Mouse (Mus musculus) T-helper 17 cell (primary cell): ENCODE data around the gene Nhej1.

ENCODE experiments used
- in situ Hi-C, 2 experiments: fragments of 300-600 bp; cut with MboI, MseI; formaldehyde crosslinking; loops; 1 replicate in 1 of 2; 2 replicates in 1 of 2; pipeline ENCODE4 v1.15.1; 2025; ENCODE audit warnings: high pct_unique_total_duplicates in 2 of 2

Gene Nhej1

DNA sequence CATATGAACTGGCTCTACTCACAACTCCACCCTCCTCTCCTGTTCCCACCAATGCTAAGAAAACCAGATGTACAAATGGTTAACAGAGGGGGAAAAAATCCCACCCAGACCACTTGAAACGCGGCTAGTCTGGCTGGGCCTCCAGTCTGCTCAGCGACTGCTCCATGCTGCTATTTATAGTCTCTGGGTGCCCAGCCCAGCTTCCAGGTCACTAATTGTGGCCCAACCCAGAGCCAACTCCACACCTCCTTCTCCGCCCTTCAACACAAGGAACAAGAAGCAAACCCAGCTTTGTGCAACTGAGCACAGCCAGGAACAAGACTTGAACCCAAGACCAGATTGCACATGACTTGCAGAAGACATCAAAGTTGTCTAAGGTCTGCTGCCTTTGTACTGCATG lies 119.0 kb downstream of the Nhej1 start:
- in situ Hi-C loops = loop anchor here in 1 of 2 experiments (10.0 kb wide), 1 partner anchor 1341 kb away; no protein-coding TSS in a partner anchor

DNA sequence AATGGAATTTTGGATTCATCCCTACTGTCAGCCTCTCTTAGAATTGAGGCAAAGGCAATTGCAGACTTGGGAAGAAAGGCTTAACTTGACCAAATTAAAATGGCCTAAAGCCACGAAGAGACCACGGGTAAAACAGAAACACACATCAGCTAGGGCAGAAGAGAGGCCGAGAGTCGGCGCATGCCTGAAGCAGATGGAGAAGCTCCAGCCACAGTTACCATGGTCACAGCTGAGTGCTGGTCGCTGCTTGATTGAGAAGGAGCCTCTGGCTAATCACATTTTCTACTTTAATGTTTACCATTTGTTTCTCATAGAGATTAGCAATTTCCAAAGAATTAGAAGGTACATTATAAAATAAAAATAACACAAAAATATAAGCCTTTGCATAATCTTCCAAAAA lies 123.8 kb downstream of the Nhej1 start:
- in situ Hi-C loops = loop anchor here in 1 of 2 experiments (10.0 kb wide), 1 partner anchor 1336 kb away; no protein-coding TSS in a partner anchor

DNA sequence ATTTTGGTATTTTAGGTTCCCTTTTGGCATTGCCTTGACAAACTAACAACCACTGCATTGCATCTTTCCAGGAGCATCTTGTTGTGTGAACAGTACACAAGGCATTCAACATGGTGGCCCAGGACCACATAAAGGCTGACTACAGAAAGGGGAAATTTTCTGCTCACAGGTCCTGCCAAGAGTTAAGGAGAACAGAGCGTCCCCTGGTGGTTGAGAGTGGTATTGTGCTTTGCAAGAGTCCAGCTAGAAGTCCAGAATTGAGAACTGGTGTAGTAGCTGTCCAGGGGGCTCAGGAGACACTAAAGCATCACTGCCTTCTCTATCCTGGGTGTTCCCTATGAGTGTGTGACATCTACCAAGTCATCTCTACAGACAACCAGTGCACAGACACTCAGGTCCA lies 124.5 kb downstream of the Nhej1 start:
- in situ Hi-C loops = loop anchor here in 1 of 2 experiments (10.0 kb wide), 1 partner anchor 1336 kb away; no protein-coding TSS in a partner anchor

DNA sequence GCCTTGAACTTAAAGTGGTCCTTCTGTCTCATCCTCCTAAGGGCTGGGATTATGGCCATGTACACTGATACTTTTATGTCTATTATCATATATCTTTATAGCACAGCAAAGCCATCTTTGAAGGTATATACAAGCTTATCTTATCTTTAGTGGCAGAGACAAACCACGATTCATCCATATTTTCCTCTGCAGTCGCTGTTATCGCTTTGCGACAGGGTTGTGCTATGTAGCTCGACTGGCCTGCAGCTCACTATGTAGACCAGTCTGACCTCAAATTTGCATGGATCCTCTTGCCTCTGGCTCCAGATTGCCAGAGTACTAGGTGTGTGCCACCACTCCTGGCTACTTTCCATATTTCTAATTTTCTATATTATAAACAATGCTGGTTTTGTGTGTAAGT lies 125.8 kb downstream of the Nhej1 start:
- in situ Hi-C loops = no loop called here

DNA sequence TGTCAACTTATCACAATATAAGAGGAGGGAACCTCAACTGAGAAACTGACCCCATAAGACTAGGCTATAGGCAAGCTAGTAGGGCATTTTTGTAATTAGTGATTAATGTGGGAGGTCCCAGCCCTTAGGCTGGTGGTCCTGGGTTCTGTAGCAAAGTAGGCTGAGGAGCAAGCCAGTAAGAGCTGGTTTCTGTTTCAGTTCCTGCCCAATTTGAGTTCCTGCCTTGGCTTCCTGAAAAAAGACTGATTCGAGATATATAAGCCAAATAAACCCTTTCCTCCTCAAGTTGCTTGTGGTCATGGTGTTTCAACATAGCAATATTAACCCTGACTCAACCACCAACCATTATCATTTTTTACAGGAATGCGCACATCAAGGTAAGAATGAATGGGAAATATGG lies 127.8 kb downstream of the Nhej1 start:
- in situ Hi-C loops = no loop called here

DNA sequence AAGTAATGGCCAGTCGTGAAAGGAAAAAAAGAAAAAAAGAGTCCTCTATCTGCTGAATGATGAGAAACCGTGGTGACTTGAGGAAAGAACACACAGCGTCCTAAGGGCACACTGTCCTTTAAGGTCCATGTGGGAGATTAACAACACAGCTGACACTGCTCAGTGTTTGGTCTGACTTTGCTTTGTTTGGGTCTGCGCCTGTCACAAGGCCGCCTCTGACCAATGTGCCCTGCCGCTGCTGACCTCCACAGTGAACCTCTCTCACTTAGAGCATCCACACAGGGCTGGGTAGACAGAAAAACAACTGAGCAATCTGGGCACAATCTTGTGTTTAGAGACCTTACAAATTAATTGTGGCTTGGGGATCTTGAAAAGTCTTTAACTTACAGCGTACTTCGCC lies 148.0 kb downstream of the Nhej1 start:
- in situ Hi-C loops = no loop called here

DNA sequence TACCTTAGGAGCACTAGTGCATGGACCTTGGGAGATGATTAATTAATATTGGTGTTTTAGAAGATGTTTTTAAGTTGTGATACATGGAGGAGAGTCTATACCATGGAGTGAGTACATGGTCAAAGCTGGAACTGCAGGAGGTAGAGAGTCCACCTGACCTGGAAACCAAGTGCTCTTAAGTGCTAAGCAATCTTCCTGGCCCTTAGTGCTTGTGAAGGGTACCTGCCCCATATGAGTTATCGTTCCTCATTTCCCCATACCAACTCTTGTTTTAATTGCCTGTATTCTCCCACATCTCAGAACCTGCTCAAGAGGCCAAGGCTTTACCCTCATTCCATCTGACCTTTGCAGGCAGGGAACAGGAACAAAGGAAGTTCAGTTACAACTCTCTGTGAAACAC lies 149.1 kb downstream of the Nhej1 start:
- in situ Hi-C loops = no loop called here

DNA sequence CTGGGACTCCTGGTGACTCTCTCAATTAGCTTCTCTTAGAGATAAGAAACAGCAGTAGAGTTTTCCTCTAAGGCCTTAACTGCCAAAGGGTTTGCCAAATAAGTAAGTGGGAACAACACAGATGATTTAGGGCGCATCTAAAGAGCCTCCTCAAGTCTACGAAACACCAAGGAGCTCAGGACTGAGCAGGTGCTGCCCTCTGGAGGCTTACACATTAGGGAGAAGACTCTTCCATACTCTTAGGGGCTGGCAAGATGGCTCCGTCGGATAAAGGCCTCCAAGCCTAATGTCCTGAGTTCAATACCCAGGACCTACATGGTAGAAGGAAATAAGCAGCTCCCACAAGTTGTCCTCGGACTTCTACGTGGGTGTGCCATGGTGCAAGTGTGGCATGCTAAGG lies 151.4 kb downstream of the Nhej1 start:
- in situ Hi-C loops = no loop called here

DNA sequence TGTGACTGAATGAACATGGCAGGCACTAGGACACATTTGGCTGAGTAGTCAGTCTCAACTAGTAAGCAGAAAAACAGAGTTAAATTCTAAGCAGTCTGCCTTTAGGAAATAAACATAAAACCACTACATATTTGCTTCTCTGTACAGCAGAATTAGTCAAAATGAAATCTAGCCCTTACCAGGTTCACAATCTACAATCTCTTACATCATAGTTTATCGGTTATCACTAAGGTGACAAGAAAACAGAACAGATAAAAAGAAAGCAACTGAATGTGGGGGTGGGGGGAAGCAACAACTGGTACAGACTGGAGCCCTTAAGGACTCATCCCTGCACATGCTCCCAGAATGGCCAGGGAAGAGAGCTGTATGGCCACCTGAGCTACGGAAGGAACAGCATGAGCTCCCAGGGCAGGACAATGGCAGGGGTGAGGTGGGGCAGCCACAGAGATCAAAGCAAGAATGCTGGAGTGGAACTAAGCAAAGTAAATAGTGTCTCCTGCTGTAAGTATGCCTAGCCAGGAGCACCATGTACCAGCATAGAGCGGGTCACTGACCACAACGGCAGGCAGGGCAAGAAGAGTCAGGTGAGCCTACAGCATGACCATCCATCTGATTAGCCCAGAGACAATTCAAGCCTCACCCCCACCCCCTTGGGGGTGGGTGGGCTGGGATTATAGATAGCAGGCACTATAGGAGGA lies 153.5 kb downstream of the Nhej1 start:
- in situ Hi-C loops = no loop called here

DNA sequence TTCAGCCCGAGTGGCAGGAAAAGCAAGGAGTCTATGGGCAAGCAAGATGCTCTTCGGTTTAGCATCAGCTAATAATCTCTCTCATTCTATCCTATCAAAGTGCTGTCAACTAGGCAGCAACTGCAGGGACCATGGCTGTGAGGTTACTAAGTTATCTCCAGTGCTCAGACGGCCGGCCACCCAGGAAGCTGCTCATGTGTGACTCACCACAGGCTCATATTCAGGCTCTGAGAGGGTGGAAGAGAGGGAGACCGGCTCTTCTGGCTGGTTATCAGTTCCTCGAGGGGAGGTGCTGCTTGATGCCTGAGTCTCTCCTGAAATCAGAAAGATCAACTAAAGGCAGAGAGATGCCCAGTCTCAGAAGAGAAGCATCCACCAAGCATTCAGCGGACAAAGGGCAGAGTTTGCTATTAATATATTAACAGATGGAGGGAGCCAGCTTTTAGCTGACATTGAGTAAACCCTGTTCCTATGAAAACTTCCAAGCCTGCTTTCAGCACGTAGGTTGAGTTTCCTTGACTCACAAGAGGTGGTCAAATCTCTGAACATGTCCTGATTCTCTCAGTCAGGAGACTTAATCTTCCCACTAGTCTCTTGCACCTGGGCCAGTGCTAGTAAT lies 156.9 kb downstream of the Nhej1 start:
- in situ Hi-C loops = no loop called here

DNA sequence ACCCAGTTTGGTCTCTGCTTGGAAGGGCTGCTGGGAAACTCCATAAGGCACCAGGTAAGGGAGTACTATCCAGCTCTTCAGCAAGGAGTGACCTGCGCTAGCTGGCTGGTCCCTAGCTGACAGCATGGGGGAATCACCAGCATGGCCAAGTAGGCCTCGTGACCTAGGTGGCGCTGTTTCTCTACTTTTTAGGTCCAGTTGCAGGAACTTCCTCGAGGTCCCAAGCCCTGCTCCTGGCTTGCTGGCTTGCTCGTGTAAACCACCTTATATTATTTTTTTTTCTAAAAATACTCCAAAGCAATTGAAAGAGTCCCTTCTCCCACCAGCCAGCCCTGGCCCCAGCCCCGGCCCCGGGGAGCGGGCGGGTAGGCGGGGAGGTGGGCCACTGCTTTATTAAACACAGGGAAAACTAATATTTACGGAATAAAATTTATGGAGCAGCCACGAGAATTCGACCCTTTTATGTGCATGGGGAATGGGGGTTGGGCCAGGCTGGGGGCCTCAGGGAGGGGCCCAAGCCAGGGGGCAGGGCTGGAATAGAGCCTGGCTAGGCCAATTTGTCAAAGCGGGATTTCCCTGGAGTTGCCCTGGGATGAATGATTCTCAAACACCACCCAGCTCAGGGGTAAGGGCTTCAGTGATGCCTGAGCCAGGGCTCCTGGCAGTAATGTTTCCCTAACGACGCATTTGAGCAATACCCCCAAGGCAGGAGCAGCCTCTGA lies 160.3 kb downstream of the Nhej1 start:
- in situ Hi-C loops = no loop called here

DNA sequence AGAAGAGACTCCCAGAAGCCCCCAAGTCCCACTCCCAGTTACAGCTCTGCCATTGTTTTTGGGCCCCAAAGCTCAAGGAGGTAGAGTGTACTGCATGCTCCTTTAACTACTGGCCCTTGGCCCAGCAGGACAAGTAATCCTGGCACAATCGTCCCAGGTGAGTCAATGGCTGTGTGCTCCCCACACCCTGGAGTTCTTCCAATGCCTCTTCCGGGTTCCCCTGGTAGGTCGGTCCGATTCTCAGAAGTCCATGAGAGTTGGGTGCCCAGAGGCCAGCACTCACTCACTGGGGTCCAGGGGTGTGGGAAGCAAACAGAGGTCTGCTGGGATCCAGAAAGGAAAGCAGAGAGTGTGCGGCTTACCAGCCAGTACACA lies 162.2 kb downstream of the Nhej1 start:
- in situ Hi-C loops = no loop called here

DNA sequence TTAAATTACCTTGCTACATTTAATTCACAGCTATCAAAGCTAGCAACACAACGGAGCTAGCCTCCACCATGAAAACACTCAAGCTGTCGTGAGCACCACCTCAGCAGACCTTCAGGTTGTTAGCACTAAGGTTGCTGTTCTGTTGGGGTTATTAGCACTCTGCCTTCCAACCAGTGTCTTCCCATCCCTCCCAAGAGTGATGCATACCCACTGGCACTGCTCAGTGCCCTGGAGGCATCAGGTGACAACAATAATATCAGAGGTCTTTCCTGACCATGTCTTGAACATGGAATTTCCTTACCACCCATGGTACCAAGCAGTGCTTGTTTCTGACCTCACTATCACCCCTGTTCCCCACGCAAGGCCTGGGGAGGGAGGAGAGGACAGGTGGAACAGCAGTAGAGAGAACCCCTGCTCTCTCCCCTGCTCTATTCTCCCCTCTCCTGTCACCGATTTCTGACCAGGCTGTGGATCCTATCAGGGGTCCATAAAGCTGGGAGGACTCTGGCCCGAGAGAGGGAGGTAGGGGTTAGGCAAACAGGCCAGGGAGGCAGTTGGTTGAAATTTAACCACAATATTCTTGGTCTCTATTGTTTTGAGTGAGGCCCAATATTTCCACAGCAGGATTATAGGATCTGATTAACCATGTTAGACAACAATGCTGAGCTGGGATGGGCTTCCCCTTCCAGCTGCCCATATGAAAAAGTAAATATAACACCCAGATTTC lies 162.7 kb downstream of the Nhej1 start:
- in situ Hi-C loops = no loop called here

DNA sequence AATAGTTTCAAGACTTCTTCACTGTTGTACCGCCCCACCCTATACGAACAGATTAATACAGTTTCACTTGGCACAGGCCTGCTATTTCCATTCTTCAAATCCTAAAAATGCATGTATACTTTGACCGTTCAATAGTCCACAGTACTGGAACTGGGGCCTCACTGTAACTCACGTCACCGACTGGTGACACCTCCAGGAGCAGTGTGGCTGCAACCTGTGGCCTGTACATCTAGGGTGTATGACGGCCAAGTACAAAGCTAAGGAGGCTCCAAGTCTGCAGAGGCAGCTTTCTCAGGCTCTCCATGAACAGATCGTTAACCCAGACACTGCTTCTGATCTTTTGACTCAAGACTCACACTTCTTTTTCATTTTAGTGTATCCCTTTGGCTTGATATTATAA lies 163.3 kb downstream of the Nhej1 start:
- in situ Hi-C loops = no loop called here

DNA sequence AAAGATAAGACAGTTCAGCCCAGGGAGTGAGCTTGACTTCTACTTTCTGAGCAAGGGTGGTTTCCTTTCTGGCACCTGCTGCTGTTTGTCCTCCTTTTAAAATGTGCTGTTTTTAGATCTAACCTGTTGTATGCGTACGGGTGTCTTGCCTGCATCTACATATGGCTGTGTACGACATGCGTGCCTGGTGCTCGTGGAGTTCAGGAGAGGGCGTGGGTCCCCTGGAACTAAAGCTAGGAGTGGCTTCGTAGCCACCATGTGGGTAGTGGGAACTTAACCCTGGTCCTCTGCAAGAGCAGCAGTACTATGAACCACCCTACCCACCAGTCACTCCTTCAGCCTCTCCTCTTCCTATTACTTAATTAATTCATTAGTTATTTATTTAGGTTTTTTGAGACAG lies 164.9 kb downstream of the Nhej1 start:
- in situ Hi-C loops = no loop called here

DNA sequence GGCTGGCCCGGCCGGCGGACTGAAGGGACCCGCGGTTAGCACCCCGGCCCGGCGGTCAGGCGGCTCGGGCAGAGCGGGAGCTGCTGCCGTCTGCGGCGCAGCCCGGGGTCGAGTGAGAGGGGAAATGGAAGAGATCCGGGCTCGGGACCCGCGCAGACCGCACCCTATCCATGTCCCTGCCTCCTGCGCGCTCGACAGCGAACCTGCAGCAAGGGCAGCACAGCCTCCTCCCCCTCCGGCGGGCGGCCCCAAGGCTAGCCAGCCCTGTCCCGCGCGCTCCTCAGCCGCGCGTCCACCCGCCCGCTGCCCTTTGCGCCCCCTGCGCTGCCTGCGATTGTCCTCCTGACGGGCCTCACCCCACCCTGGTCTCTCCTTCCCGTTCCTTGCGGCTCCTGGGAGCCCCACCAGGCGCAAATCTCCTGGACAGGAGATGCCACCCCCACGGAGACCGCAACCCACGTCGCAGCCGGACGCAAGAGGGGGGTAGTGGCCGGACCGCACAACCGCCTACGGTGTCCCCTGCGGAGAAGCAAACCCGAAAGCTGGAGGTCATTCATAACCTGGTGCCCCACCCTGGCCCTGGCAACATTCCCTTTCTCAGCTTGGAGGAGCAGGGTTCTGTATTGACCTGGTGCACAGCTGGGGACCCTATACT lies 173.3 kb downstream of the Nhej1 start, which contains the start of gene Ihh:
Gene Ihh, minus strand, starts transcription at position 117 of the 655 bp plus-strand sequence.
- in situ Hi-C loops = loop anchor here in 1 of 2 experiments (5.0 kb wide), 1 partner anchor 91 kb away; no protein-coding TSS in a partner anchor

DNA sequence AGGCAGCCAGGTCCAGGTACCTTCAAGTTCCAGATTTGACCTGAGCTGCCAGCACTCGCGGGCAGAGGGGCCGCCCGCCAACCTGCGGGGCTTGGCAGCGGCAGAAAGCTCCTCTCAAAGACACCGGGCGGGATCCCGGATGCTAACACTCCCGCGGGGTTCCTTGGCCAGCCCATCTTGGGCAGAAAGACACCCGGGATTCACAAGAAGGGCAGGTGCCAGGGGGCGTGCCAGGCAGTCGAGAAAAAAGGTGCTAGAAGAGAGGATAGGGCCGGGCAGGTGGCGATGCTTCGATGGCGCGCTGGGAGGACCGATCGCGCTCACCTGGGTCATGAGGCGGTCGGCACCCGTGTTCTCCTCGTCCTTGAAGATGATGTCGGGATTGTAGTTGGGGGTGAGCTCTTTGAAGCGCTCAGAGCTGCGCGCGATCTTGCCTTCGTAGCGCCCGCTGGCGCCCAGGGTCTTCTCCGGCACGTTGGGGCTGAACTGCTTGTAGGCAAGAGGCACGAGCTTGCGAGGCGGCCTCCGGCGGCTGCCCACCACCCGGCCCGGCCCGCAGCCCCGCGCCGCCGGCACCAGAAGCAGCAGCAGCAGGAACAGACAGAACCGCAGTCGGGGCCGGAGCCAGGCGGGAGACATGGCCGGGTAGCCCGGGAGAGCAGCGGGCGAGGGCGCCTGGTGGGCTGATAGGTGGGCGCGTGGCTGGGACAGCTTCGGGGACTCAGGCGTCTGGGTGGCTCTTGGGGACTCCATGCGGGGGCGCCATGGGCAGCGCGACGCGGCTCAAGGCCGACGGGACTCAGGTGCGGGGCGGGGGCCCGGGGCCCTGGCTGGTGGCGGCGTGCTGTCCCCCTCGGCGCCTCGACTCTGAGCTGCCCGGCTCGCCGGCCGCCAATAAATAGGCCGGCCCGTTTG lies 174.2 kb downstream of the Nhej1 start:
- in situ Hi-C loops = loop anchor here in 1 of 2 experiments (5.0 kb wide), 1 partner anchor 91 kb away; no protein-coding TSS in a partner anchor

DNA sequence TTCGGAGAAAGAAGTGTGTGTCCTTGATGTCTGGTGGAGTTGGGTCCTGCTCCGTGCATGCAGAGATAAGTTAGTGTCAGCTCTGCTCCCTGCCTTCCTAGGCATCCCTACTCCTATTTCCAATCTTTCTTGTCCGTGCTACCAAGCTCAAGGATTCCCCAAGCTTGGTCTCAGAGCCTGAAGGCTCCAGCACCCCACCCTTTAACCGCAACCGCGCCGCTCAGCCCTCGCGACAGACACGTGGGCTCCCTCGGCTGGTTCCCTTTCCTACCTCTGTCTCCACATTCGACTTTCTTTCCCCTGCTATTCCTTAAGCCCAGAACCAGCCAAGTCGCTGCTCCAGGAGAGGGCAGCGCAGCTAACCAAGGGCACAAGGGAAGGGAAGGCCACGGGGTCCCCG lies 174.9 kb downstream of the Nhej1 start:
- in situ Hi-C loops = loop anchor here in 1 of 2 experiments (5.0 kb wide), 1 partner anchor 92 kb away; no protein-coding TSS in a partner anchor

DNA sequence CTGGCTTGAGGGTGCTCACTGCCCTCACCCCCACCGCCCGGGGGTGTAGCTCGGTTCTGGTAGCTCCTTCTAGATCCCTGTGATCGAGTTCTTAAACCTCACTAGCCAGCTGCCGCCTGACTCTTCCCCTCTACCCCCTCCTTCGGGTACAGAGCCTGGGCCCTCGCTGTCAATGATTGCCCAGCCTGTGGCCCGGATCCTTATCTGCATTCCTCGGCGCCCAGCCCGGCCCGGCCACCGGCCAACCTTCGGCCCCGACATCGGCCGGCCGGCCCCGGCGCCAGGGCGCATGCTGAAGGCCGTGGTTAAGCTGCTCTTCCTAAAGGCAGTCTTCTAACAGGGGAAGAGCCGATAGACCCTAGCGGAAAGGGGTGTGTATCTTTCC lies 175.3 kb downstream of the Nhej1 start:
- in situ Hi-C loops = loop anchor here (5.0 to 10.0 kb wide), 7 partner anchors 63 to 325 kb away; partner anchors contain the start of genes Nhej1 (in 1 of the 2) and Resp18 (in 1 of the 2)
